Mouse (Mus musculus) G1E (cell line): ENCODE measurements at regions not wholly inside any gene's neighbourhood (a gene's known extent, or its start where the extent isn't known, plus 50 kb on each side); places are given as distances from the start of the nearest gene placed in this dataset.

Source experiments
- CTCF ChIP-seq: IDR thresholded peaks from 2 replicates; pipeline ENCODE4 v1.5.1; 2012; ENCODE audit warnings: low read depth, low read length, inconsistent platforms, mixed read lengths
- GATA1 ChIP-seq: IDR thresholded peaks from 2 replicates; pipeline ENCODE4 v1.6.1; 2012; ENCODE audit warnings: borderline replicate concordance, low read length, inconsistent platforms, mixed read lengths
- TAL1 ChIP-seq: conservative IDR thresholded peaks from 2 replicates; pipeline ENCODE4 v1.6.1; 2012; ENCODE audit warnings: low read depth, low read length, inconsistent platforms, mixed read lengths

DNA sequence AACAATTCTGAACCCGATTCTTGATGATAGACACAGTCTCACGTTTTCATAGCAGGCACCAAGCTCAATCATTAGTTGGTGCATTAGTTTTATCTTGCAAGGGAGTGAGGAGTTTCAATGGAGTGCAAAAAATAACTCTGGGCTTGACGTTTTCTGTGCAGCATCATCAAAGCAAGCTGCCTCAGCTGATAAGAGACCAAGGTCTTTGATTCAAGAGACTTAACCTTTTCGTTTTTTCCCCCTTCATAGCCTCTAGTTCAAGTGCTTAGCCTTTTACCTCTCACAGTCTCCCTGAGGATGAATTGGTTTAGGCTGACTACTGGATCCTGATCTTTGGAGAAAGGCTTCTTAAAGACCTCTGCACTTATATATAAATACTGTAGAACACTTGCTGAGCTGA, 109.1 kb upstream of the Sel1l start:
- TF ChIP-seq CTCF, result no peak
- no peak for TF ChIP-seq GATA1
- peak; percentile 92 for TF ChIP-seq TAL1
